In genomic region chr2:172230126-172230525, GRCm38 (mm10) we compare ENCODE assay signal across 27 mouse cellular contexts. TPM values are rescaled to one million over a fixed set of nuclear protein-coding genes. Genes with fewer than 3 reads are reported as not detected.
A peak's percentile ranks its signal among the peaks of the same experiment; 100 is the strongest.
DNase-seq lines count a peak whose midpoint lies in the region; ATAC-seq lines count a peak whose summit lies in the region.
"Had no signal": no experiment of that assay in that cellular context is flagged by ENCODE, and none has a peak within 500 bp of the region (broad histone marks: within the 10 kb centered on the region; RNA-seq: fewer than 3 reads in every experiment).

No protein-coding gene starts in this region.

- H3K4me3 ChIP-seq in heart, embryonic 12.5 days = no peak overlapping the region
- H3K4me3 ChIP-seq in hindbrain, embryonic 13.5 days = no peak overlapping the region
- H3K4me3 ChIP-seq: embryonic facial prominence, embryonic 13.5 days; embryonic facial prominence, embryonic 15.5 days; erythroblast, embryonic 14.5 days; forebrain, embryonic 10.5 days had no signal

- H3K27ac ChIP-seq in heart, embryonic 12.5 days (ENCODE audit: poor library complexity, severe bottlenecking) = no peak overlapping the region
- no peak overlapping the region for H3K27ac ChIP-seq in hindbrain, embryonic 13.5 days
- H3K27ac ChIP-seq: embryonic facial prominence, embryonic 13.5 days; embryonic facial prominence, embryonic 15.5 days; forebrain, embryonic 10.5 days had no signal

- 0 out of 2 replicates have a peak, but pooled peaks cover 2% of the 10 kb centered on the region for H3K9me3 ChIP-seq in heart, embryonic 12.5 days (replicated peaks)
- no peaks in the 10 kb centered on the region for H3K9me3 ChIP-seq in hindbrain, embryonic 13.5 days
- H3K9me3 ChIP-seq: embryonic facial prominence, embryonic 13.5 days; embryonic facial prominence, embryonic 15.5 days; forebrain, embryonic 10.5 days had no signal

- no peak for ATAC-seq in heart, embryonic 12.5 days (ENCODE audit: insufficient number of reproducible peaks, low FRiP score)
- no peak for ATAC-seq in hindbrain, embryonic 13.5 days (ENCODE audit: low FRiP score)
- ATAC-seq: forebrain, embryonic 14.5 days; forebrain, embryonic 16.5 days had no signal

- H3K27me3 ChIP-seq in heart, embryonic 12.5 days (replicated peaks) = no peaks in the 10 kb centered on the region
- peaks cover 4% of the 10 kb centered on the region; the same call in 1 of the 2 replicates for H3K27me3 ChIP-seq in hindbrain, embryonic 13.5 days
- H3K27me3 ChIP-seq: embryonic facial prominence, embryonic 13.5 days; embryonic facial prominence, embryonic 15.5 days had no signal

- 51% methylated on average over 4 of the region's 4 CpGs for WGBS in heart, embryonic 12.5 days
- 68% methylated on average over 4 of the region's 4 CpGs for WGBS in hindbrain, embryonic 13.5 days

- no peak overlapping the region for H3K9ac ChIP-seq in heart, embryonic 12.5 days
- H3K9ac ChIP-seq in hindbrain, embryonic 13.5 days = no peak overlapping the region
- H3K9ac ChIP-seq: embryonic facial prominence, embryonic 13.5 days; embryonic facial prominence, embryonic 15.5 days had no signal

- intact Hi-C loops in heart, postnatal 25 days (cut with DNase I) = no loop called here

- no peaks in the 10 kb centered on the region for H3K36me3 ChIP-seq in heart, embryonic 12.5 days
- H3K36me3 ChIP-seq in hindbrain, embryonic 13.5 days = no peaks in the 10 kb centered on the region
- H3K36me3 ChIP-seq: embryonic facial prominence, embryonic 13.5 days; embryonic facial prominence, embryonic 15.5 days; forebrain, embryonic 10.5 days had no signal

- H3K4me1 ChIP-seq in heart, embryonic 12.5 days (replicated peaks) = peaks cover 24% of the 10 kb centered on the region
- H3K4me1 ChIP-seq in hindbrain, embryonic 13.5 days (replicated peaks) = 0 out of 2 replicates have a peak, but pooled peaks cover 3% of the 10 kb centered on the region
- H3K4me1 ChIP-seq: embryonic facial prominence, embryonic 13.5 days; embryonic facial prominence, embryonic 15.5 days; forebrain, embryonic 10.5 days had no signal

- DNase-seq in heart, adult 11 months = peak; percentile 25
- DNase-seq in heart, postnatal 4 days = peak; percentile 2
- no peak for DNase-seq in heart, postnatal 25 days (ENCODE audit: low spot score)
- peak; percentile 1 for DNase-seq in right cerebral cortex, postnatal 4 days
- no peak for DNase-seq in right cerebral cortex, postnatal 36 days (ENCODE audit: low spot score in 2 of 2)
- DNase-seq: adrenal gland, adult 2 months; adrenal gland, postnatal 10 days; adrenal gland, postnatal 25 days; cerebellum, adult 11 months; cerebellum, adult 18-20 months; cerebellum, adult 8-10 months; cerebellum, adult 9-11 months; cerebellum, postnatal 14 days; cerebellum, postnatal 36 days; embryo, embryonic 11 days had no signal

- no peak overlapping the region for H3K4me2 ChIP-seq in heart, embryonic 12.5 days
- H3K4me2 ChIP-seq in hindbrain, embryonic 13.5 days = no peak overlapping the region
- H3K4me2 ChIP-seq: embryonic facial prominence, embryonic 13.5 days; embryonic facial prominence, embryonic 15.5 days had no signal

RNA-seq across cellular contexts. Expression of gene Mc3r, which starts 18.2 kb away (rescaled TPM):
- polyA plus RNA-seq in heart, embryonic 12.5 days (2016; fragmentation: Nextera tagmentation; extraction: Ambion mirVana) = not detected in 2 replicates
- not detected for total RNA-seq in heart, postnatal 4 days (2021)
- total RNA-seq in heart, postnatal 25 days (2021) = not detected
- 0.06 TPM in 2 replicates for polyA plus RNA-seq in hindbrain, embryonic 13.5 days (2015; fragmentation: Nextera tagmentation; extraction: Ambion mirVana)
- total RNA-seq: adrenal gland, adult 2 months; adrenal gland, postnatal 10 days; adrenal gland, postnatal 25 days; adrenal gland, postnatal 4 days; common myeloid progenitor, adult 5-6 weeks; ES-E14 had no signal
- polyA plus RNA-seq: embryonic facial prominence, embryonic 11.5 days; embryonic facial prominence, embryonic 13.5 days; embryonic facial prominence, embryonic 15.5 days; erythroblast, embryonic 14.5 days; forebrain, embryonic 10.5 days had no signal

Comparison
In these comparisons a context has a peak if more than half of its experiments do, and no peak if none do; other contexts are left out.
1. DNase-seq: peak in heart, adult 11 months (single experiment), heart, postnatal 4 days (single experiment) and right cerebral cortex, postnatal 4 days (single experiment); none in heart, postnatal 25 days (single experiment) and right cerebral cortex, postnatal 36 days (0 of 2).